Mouse (Mus musculus) ES-Bruce4 (cell line): Measurements from ENCODE around the gene Ptprr.

Experiments
- CTCF ChIP-seq: IDR thresholded peaks from one replicate; pipeline ENCODE4 v1.8.1; 2011; ENCODE audit warnings: low read depth, low read length
- POLR2A ChIP-seq: IDR thresholded peaks from one replicate; pipeline ENCODE4 v1.8.1; 2011; ENCODE audit warnings: low read length; ENCODE audit not compliant: insufficient read depth

DNA sequence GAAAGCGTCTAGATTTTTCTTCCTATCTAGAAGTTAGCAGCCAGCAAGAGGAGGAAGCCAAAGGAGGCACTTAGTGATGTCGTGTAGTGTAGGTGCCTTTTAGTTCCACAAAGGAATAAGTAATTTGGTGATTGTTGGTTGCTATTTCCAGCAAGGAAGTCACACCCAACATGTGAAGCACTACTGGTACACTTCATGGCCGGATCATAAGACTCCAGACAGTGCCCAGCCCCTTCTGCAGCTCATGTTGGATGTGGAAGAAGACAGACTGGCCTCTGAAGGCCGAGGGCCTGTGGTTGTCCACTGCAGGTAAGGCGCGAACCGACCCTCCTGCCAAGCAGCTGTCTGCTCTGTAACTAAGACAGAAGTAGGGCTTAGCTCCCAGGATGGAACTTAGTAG lies 234.7 kb downstream of the Ptprr start:
- TF ChIP-seq POLR2A (no peak), CTCF (no peak)
